Mouse (Mus musculus) CH12.LX (cell line): ENCODE results near the gene D130043K22Rik. TPM values are rescaled to one million over a fixed set of nuclear protein-coding genes. Genes with fewer than 3 reads are reported as not detected.

Source experiments
- DNase-seq: peaks from one replicate; pipeline ENCODE4 v3.0.0-alpha.2; 2013; ENCODE audit errors: extremely low read depth
- H3K27ac ChIP-seq: 2 replicates; pipeline ENCODE4 v1.5.1; 2012; ENCODE audit warnings: low read depth, mild to moderate bottlenecking, control low read depth, moderate library complexity; ENCODE audit not compliant: insufficient read depth
- H3K27me3 ChIP-seq: replicated peaks from 2 replicates; pipeline ENCODE3; 2012; ENCODE audit warnings: inconsistent platforms
- H3K36me3 ChIP-seq, 2 experiments: replicated peaks in 1 of 2; 2 replicates each; pipeline versions ENCODE3 to v1.6.1; 2012; ENCODE audit warnings: inconsistent platforms in 1 of 2, low read length in 1 of 2, mild to moderate bottlenecking in 1 of 2, mixed read lengths in 1 of 2, moderate library complexity in 1 of 2; ENCODE audit not compliant: control insufficient read depth in 1 of 2, insufficient read depth in 1 of 2
- H3K4me1 ChIP-seq, 2 experiments: 2 replicates each; pipeline ENCODE4 v1.6.1; 2012; ENCODE audit warnings: inconsistent platforms in 1 of 2, moderate library complexity in 1 of 2; ENCODE audit not compliant: insufficient read depth in 2 of 2, control insufficient read depth in 1 of 2
- H3K4me2 ChIP-seq: 2 replicates; pipeline ENCODE4 v1.6.1; 2012; ENCODE audit warnings: low read depth, mild to moderate bottlenecking, control low read depth; ENCODE audit not compliant: poor library complexity, insufficient read depth, severe bottlenecking
- H3K4me3 ChIP-seq, 3 experiments: fragments of 150-350 bp in 1 of 3; sonication (generic) in 1 of 3; replicated peaks in 1 of 3; 2 replicates each; pipeline versions ENCODE3 to v1.5.1; 2011 to 2012; ENCODE audit warnings: low read depth in 2 of 3, low read length in 2 of 3, mild to moderate bottlenecking in 2 of 3, moderate library complexity in 2 of 3, control low read depth in 1 of 3, improper control_type of control experiment in 1 of 3, inconsistent platforms in 1 of 3, mixed read lengths in 1 of 3; ENCODE audit not compliant: poor library complexity in 1 of 3
- H3K79me2 ChIP-seq: replicated peaks from 2 replicates; pipeline ENCODE4 v1.6.1; 2012; ENCODE audit warnings: mild to moderate bottlenecking, moderate library complexity; ENCODE audit not compliant: control insufficient read depth, poor library complexity, insufficient read depth, severe bottlenecking; ENCODE audit errors: extremely low read depth
- H3K9ac ChIP-seq: 2 replicates; pipeline ENCODE4 v1.6.1; 2012; ENCODE audit warnings: low read depth, mild to moderate bottlenecking, control low read depth, moderate library complexity; ENCODE audit not compliant: insufficient read depth
- H3K9me3 ChIP-seq: replicated peaks from 2 replicates; pipeline ENCODE3; 2012; ENCODE audit warnings: low read length, inconsistent platforms, mixed read lengths
- BHLHE40 ChIP-seq: IDR thresholded peaks from 2 replicates; pipeline ENCODE4 v1.6.1; 2011; ENCODE audit warnings: mild to moderate bottlenecking, low read depth, low read length, improper control_type of control experiment
- CHD1 ChIP-seq: IDR thresholded peaks from 2 replicates; pipeline ENCODE4 v1.6.1; 2012; ENCODE audit warnings: low read depth, low read length, improper control_type of control experiment, inconsistent platforms
- CHD2 ChIP-seq: IDR thresholded peaks from 2 replicates; pipeline ENCODE4 v1.6.1; 2011; ENCODE audit warnings: low read length, improper control_type of control experiment
- E2F4 ChIP-seq: IDR thresholded peaks from 2 replicates; pipeline ENCODE4 v1.6.1; 2011; ENCODE audit warnings: low read depth, low read length, improper control_type of control experiment; ENCODE audit not compliant: insufficient replicate concordance
- ELF1 ChIP-seq: IDR thresholded peaks from 2 replicates; pipeline ENCODE4 v1.6.1; 2014; ENCODE audit warnings: low read depth, mild to moderate bottlenecking, inconsistent platforms, low read length, improper control_type of control experiment
- ETS1 ChIP-seq: conservative IDR thresholded peaks from 2 replicates; pipeline ENCODE4 v1.6.1; 2012; ENCODE audit warnings: low read depth, mild to moderate bottlenecking, inconsistent platforms, low read length, improper control_type of control experiment, moderate library complexity
- GABPA ChIP-seq: IDR thresholded peaks from 2 replicates; pipeline ENCODE4 v1.6.1; 2012; ENCODE audit warnings: low read depth, low read length, improper control_type of control experiment, inconsistent platforms; ENCODE audit not compliant: insufficient replicate concordance
- HCFC1 ChIP-seq: IDR thresholded peaks from 2 replicates; pipeline ENCODE4 v1.6.1; 2012; ENCODE audit warnings: low read depth, mild to moderate bottlenecking, inconsistent platforms, low read length, improper control_type of control experiment
- IRF4 ChIP-seq: IDR thresholded peaks from 2 replicates; pipeline ENCODE4 v1.6.1; 2014; ENCODE audit warnings: low read depth, mild to moderate bottlenecking, inconsistent platforms, low read length, improper control_type of control experiment
- JUN ChIP-seq: IDR thresholded peaks from 2 replicates; pipeline ENCODE4 v1.6.1; 2011; ENCODE audit warnings: low read depth, mild to moderate bottlenecking, low read length, improper control_type of control experiment, moderate library complexity; ENCODE audit not compliant: insufficient read depth
- JUND ChIP-seq: conservative IDR thresholded peaks from 2 replicates; pipeline ENCODE4 v1.6.1; 2011; ENCODE audit warnings: low read depth, low read length, improper control_type of control experiment
- KAT2A ChIP-seq: IDR thresholded peaks from 2 replicates; pipeline ENCODE4 v1.6.1; 2012; ENCODE audit warnings: low read length, improper control_type of control experiment, inconsistent platforms; ENCODE audit not compliant: insufficient replicate concordance
- MAFK ChIP-seq: IDR thresholded peaks from 2 replicates; pipeline ENCODE4 v1.6.1; 2011; ENCODE audit warnings: low read length, improper control_type of control experiment; ENCODE audit not compliant: insufficient replicate concordance
- NELFE ChIP-seq: IDR thresholded peaks from 2 replicates; pipeline ENCODE4 v1.6.1; 2011; ENCODE audit warnings: low read depth, low read length, improper control_type of control experiment
- NRF1 ChIP-seq: IDR thresholded peaks from 2 replicates; pipeline ENCODE4 v1.6.1; 2014; ENCODE audit warnings: low read depth, mild to moderate bottlenecking, inconsistent platforms, low read length, improper control_type of control experiment, moderate library complexity
- PAX5 ChIP-seq: IDR thresholded peaks from 2 replicates; pipeline ENCODE4 v1.6.1; 2012; ENCODE audit warnings: low read length, inconsistent platforms, mixed read lengths
- POLR2A ChIP-seq: IDR thresholded peaks from 2 replicates; pipeline ENCODE4 v1.6.1; 2011; ENCODE audit warnings: low read depth, mild to moderate bottlenecking, improper control_type of control experiment, low read length
- POLR2AphosphoS2 ChIP-seq: IDR thresholded peaks from 2 replicates; pipeline ENCODE4 v1.6.1; 2011; ENCODE audit warnings: low read depth, low read length, improper control_type of control experiment
- SMC3 ChIP-seq: IDR thresholded peaks from 2 replicates; pipeline ENCODE4 v1.6.1; 2011; ENCODE audit warnings: low read depth, low read length, improper control_type of control experiment
- TBP ChIP-seq: conservative IDR thresholded peaks from 2 replicates; pipeline ENCODE4 v1.6.1; 2011; ENCODE audit warnings: low read depth, low read length, improper control_type of control experiment
- TCF12 ChIP-seq: IDR thresholded peaks from 2 replicates; pipeline ENCODE4 v1.6.1; 2014; ENCODE audit warnings: low read depth, mild to moderate bottlenecking, inconsistent platforms, low read length, improper control_type of control experiment
- USF1 ChIP-seq: IDR thresholded peaks from 2 replicates; pipeline ENCODE4 v1.6.1; 2014; ENCODE audit warnings: low read depth, mild to moderate bottlenecking, inconsistent platforms, low read length, improper control_type of control experiment
- ZC3H11A ChIP-seq: IDR thresholded peaks from 2 replicates; pipeline ENCODE4 v1.6.1; 2012; ENCODE audit warnings: low read depth, mild to moderate bottlenecking, inconsistent platforms, low read length, improper control_type of control experiment
- ZMIZ1 ChIP-seq: IDR thresholded peaks from 2 replicates; pipeline ENCODE4 v1.6.1; 2012; ENCODE audit warnings: low read depth, mild to moderate bottlenecking, inconsistent platforms, low read length, improper control_type of control experiment
- dilution Hi-C: fragments of 300-500 bp; cut with MboI; formaldehyde crosslinking; loops from 2 replicates; pipeline ENCODE4 v1.14.3; 2020; ENCODE audit warnings: low sequenced_read_pairs; ENCODE audit not compliant: extremely low pct_unique_long_range_greater_than_20kb, extremely low pct_ligation_motif_present
- in situ Hi-C: fragments of 300-500 bp; cut with MboI; formaldehyde crosslinking; loops from 3 replicates; pipeline ENCODE4 v1.14.3; 2019; ENCODE audit warnings: low sequenced_read_pairs, low pct_ligation_motif_present, low pct_unique_long_range_greater_than_20kb, mixed read lengths
- polyA plus RNA-seq: library from polyadenylated mRNA; unstranded; fragments of >175 nt; gene quantifications from 2 replicates; pipeline ENCODE4 v1.2.1, GENCODE M21; 2012; ENCODE audit warnings: low read depth; ENCODE audit not compliant: insufficient read length
- total RNA-seq, 2 experiments: library from RNA; depleted of rRNA; stranded (reverse); fragments of 300-350 nt in 1 of 2; fragments of >200 nt in 1 of 2; gene quantifications; 2 replicates each; pipeline ENCODE4 v1.2.3; 2012 to 2014

D130043K22Rik gene
- total and polyA plus RNA-seq, 3 experiments = 0.04 to 0.25 (median 0.05) TPM

DNA sequence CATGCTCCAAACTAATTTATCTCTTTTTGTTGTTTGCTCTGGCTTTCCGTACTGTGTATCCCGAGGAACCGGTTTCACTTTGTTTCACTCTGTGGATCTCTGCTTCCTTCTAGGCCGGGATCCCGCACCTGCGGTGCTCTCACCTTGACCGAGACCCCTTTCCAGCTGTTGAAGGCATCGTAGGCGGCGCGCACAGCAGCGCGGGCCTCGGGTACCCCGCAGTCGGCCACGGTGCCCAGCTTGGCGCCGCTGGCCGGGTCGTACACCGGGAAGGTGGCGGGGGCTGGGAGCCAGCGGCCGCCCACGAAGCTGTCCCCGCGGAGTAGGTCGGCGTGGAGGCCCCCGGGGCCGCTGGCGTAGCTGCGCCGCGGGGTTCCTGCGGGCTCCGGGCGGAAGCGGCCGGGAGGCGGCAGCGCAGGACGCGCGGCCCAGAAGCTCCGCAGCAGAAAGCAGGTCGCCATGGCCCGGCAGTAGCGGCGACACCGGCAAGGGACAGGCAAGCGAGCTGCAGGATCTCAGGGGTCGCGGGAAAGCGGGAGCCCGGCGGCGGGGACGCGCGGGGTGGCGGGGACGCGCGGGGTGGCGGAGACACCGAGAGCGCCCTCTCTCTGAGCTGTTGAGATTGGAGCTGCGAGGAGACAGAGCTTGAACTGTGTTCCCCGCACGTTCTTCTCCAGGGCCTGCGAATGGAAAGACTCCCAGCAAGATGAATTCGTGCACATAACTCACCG is 92.3 kb downstream of the D130043K22Rik start, which contains the start of gene Aldh5a1 (continued):
- TF ChIP-seq GABPA (no peak), IRF4 (no peak), NELFE (no peak), TCF12 (no peak; the same call in 1 of the 2 replicates), CHD2 (no peak), POLR2AphosphoS2 (no peak), PAX5 (no peak), ETS1 (no peak), ZC3H11A (no peak), USF1 (no peak), NRF1 (no peak), HCFC1 (no peak), POLR2A (peak; percentile 40; the same call in 1 of the 2 replicates), KAT2A (no peak)

DNA sequence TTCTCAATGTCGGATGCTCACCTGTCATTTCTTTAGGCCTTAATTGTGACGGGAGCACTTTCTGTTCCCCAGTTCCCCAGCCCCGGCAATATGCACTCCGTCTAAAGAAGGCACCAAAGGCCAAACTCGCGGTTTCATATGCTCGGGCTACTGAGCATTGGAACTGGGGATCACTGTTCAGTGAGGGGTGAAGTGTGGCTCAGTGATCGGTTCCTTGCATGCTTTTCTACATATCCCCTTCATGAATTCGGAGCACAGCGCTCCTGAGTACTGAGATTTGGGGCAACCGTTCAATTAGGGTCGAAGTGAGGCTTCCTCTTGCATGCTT is 92.9 kb downstream of the D130043K22Rik start:
- Histone ChIP-seq H3K27me3 (peaks cover 13% of the 10 kb centered on the region), H3K4me1 (peaks cover 3 to 10% of the 10 kb centered on the region in 2 experiments; a peak in 2 of 4 replicates), H3K36me3 (no peaks in the 10 kb centered on the region), H3K27ac (no peak overlapping the region), H3K9ac (peak overlapping the region; percentile 82; the same call in 1 of the 2 replicates), H3K4me3 (peak overlapping the region; percentile 50 to 90 (median 61)), H3K79me2 (no peaks in the 10 kb centered on the region; the same call in 1 of the 2 replicates), H3K4me2 (peak overlapping the region; percentile 80), H3K9me3 (no peaks in the 10 kb centered on the region)
- TF ChIP-seq CHD1 (no peak), MAFK (no peak), GABPA (no peak), ZC3H11A (no peak), SMC3 (no peak), E2F4 (no peak), POLR2A (no peak), ELF1 (no peak), BHLHE40 (no peak), TBP (no peak), ZMIZ1 (no peak), HCFC1 (no peak), JUND (no peak), NELFE (no peak), JUN (no peak), USF1 (no peak)
- in situ Hi-C loops = loop anchor here (5.0 kb wide), 1 partner anchor 44 kb away; no protein-coding TSS in a partner anchor
- dilution Hi-C loops = no loop called here
- DNase-seq = no peak
